In the genomic region with DNA sequence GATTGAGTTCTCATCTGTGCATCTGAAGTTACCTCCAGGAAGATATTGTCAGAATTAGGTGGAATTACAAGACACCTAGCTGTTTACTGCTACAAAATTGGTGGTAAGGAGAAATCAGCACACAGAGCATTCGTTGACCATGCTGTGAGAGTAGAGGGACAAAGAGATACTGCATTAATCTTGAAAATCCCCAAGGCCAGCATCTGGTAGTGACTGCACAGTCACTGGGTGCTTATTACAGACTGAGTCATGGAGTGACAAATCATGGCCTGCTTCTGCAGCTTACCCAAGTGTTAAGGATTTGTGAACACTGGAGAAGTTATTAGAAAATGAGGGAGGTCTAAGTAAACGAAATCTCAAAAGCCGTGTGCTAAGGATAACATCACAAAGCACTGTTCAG, we compare ENCODE assay signal across 10 mouse cellular contexts. TPM values are rescaled to one million over a fixed set of nuclear protein-coding genes. Genes with fewer than 3 reads are reported as not detected.
"Had no signal": no experiment of that assay in that cellular context is flagged by ENCODE, and none has a peak within 500 bp of the region (broad histone marks: within the 10 kb centered on the region; RNA-seq: fewer than 3 reads in every experiment).

No protein-coding gene starts in this region.

- DNase-seq: lung, adult 18-20 months; lung, embryonic 14.5 days; lung, postnatal 10 days; lung, postnatal 4 days; midbrain, embryonic 14.5 days; right cerebral cortex, postnatal 14 days; thymus, adult 2 months; thymus, postnatal 25 days; thymus, postnatal 4 days had no signal

RNA-seq across cellular contexts. Expression of gene Steap4, which starts 53.0 kb away (rescaled TPM):
- polyA plus RNA-seq: midbrain, embryonic 14.5 days; myocyte had no signal
